Mouse (Mus musculus): ENCODE measurements at regions not wholly inside any gene's neighbourhood (a gene's known extent, or its start where the extent isn't known, plus 50 kb on each side); places are given as distances from the start of the nearest gene placed in this dataset.

GRCm38 (mm10) chr5:118424764-118425568 lies 135.5 kb upstream of the Med13l start:
- DNase-seq (ENCODE audit: low spot score in 2 of 2): no peak

GRCm38 (mm10) chr5:118426673-118427072 lies 133.8 kb upstream of the Med13l start:
- no peak for DNase-seq (ENCODE audit: low spot score in 2 of 2)

- DNase-seq (ENCODE audit: low spot score in 2 of 2): no peak
Observed at GRCm38 (mm10) chr5:118428323-118429095, 132.0 kb upstream of the Med13l start.

- DNase-seq (ENCODE audit: low spot score in 2 of 2): no peak
Observed at GRCm38 (mm10) chr5:118433599-118433998, 126.9 kb upstream of the Med13l start.

- DNase-seq (ENCODE audit: low spot score in 2 of 2): no peak
Observed at GRCm38 (mm10) chr5:118434718-118435555, 125.5 kb upstream of the Med13l start.

GRCm38 (mm10) chr5:118435556-118435950 lies 124.9 kb upstream of the Med13l start:
- no peak for DNase-seq (ENCODE audit: low spot score in 2 of 2)

- no peak for DNase-seq (ENCODE audit: low spot score in 2 of 2)
Observed at GRCm38 (mm10) chr5:118436035-118436434, 124.4 kb upstream of the Med13l start.

- no peak for DNase-seq (ENCODE audit: low spot score in 2 of 2)
Observed at GRCm38 (mm10) chr5:118436474-118437306, 123.8 kb upstream of the Med13l start.

- no peak for DNase-seq (ENCODE audit: low spot score in 2 of 2)
Observed at GRCm38 (mm10) chr5:118437307-118437610, 123.2 kb upstream of the Med13l start.

- DNase-seq (ENCODE audit: low spot score in 2 of 2): no peak
Observed at GRCm38 (mm10) chr5:118438016-118438415, 122.5 kb upstream of the Med13l start.

GRCm38 (mm10) chr5:118444538-118445251 lies 115.8 kb upstream of the Med13l start:
- no peak for DNase-seq (ENCODE audit: low spot score in 2 of 2)

- DNase-seq (ENCODE audit: low spot score in 2 of 2): no peak
Observed at GRCm38 (mm10) chr5:118445252-118445987, 115.1 kb upstream of the Med13l start.

GRCm38 (mm10) chr5:118445988-118446280 lies 114.5 kb upstream of the Med13l start:
- DNase-seq (ENCODE audit: low spot score in 2 of 2): no peak

GRCm38 (mm10) chr5:118446878-118447277 lies 113.6 kb upstream of the Med13l start:
- no peak for DNase-seq (ENCODE audit: low spot score in 2 of 2)

GRCm38 (mm10) chr5:118447366-118447765 lies 113.1 kb upstream of the Med13l start:
- no peak for DNase-seq (ENCODE audit: low spot score in 2 of 2)

- no peak for DNase-seq (ENCODE audit: low spot score in 2 of 2)
Observed at GRCm38 (mm10) chr5:118448884-118449515, 111.5 kb upstream of the Med13l start.

GRCm38 (mm10) chr5:118449893-118450292 lies 110.6 kb upstream of the Med13l start:
- no peak for DNase-seq (ENCODE audit: low spot score in 2 of 2)

GRCm38 (mm10) chr5:118452052-118452451 lies 108.4 kb upstream of the Med13l start:
- no peak for DNase-seq (ENCODE audit: low spot score in 2 of 2)

GRCm38 (mm10) chr5:118454096-118454495 lies 106.4 kb upstream of the Med13l start:
- DNase-seq (ENCODE audit: low spot score in 2 of 2): no peak
